Mouse (Mus musculus): ENCODE measurements around the gene Pip5k1b. TPM values are rescaled to one million over a fixed set of nuclear protein-coding genes. Genes with fewer than 3 reads are reported as not detected.
A peak's percentile ranks its signal among the peaks of the same experiment; 100 is the strongest.

Gene Pip5k1b
- total RNA-seq, 2 experiments from 2014 or later, result 37.0 to 40.3 TPM

GRCm38 (mm10) chr19:24543386-24544350 lies 12.0 kb downstream of the Pip5k1b start:
- DNase-seq (ENCODE audit: low spot score in 2 of 2), result no peak

- DNase-seq (ENCODE audit: low spot score in 2 of 2), result no peak
These were observed 13.4 kb downstream of the Pip5k1b start for GRCm38 (mm10) chr19:24542293-24542675.

- DNase-seq (ENCODE audit: low spot score in 2 of 2), result no peak
These were observed 13.9 kb downstream of the Pip5k1b start for GRCm38 (mm10) chr19:24541669-24542292.

- no peak for DNase-seq (ENCODE audit: low spot score in 2 of 2)
These were observed 14.6 kb downstream of the Pip5k1b start for GRCm38 (mm10) chr19:24540952-24541668.

GRCm38 (mm10) chr19:24539041-24539440 lies 16.6 kb downstream of the Pip5k1b start:
- DNase-seq (ENCODE audit: low spot score in 2 of 2), result no peak

- no peak for DNase-seq (ENCODE audit: low spot score in 2 of 2)
These were observed 17.5 kb downstream of the Pip5k1b start for GRCm38 (mm10) chr19:24538181-24538580.

- no peak for DNase-seq (ENCODE audit: low spot score in 2 of 2)
These were observed 18.0 kb downstream of the Pip5k1b start for GRCm38 (mm10) chr19:24537691-24538090.

GRCm38 (mm10) chr19:24536920-24537319 lies 18.8 kb downstream of the Pip5k1b start:
- no peak for DNase-seq (ENCODE audit: low spot score in 2 of 2)

GRCm38 (mm10) chr19:24536280-24536679 lies 19.4 kb downstream of the Pip5k1b start:
- DNase-seq (ENCODE audit: low spot score in 2 of 2), result no peak

GRCm38 (mm10) chr19:24535161-24535560 lies 20.5 kb downstream of the Pip5k1b start:
- no peak for DNase-seq (ENCODE audit: low spot score in 2 of 2)

- no peak for DNase-seq (ENCODE audit: low spot score in 2 of 2)
These were observed 20.9 kb downstream of the Pip5k1b start for GRCm38 (mm10) chr19:24534733-24535132.

GRCm38 (mm10) chr19:24528910-24529561 lies 26.6 kb downstream of the Pip5k1b start:
- DNase-seq (ENCODE audit: low spot score in 2 of 2), result no peak

- no peak for DNase-seq (ENCODE audit: low spot score in 2 of 2)
These were observed 27.4 kb downstream of the Pip5k1b start for GRCm38 (mm10) chr19:24528129-24528730.

GRCm38 (mm10) chr19:24527613-24527948 lies 28.1 kb downstream of the Pip5k1b start:
- DNase-seq (ENCODE audit: low spot score in 2 of 2), result no peak

- DNase-seq (ENCODE audit: low spot score in 2 of 2), result no peak
These were observed 28.7 kb downstream of the Pip5k1b start for GRCm38 (mm10) chr19:24526731-24527612.

GRCm38 (mm10) chr19:24523476-24524313 lies 32.0 kb downstream of the Pip5k1b start:
- DNase-seq (ENCODE audit: low spot score in 2 of 2), result peak; percentile 57 to 78

- DNase-seq (ENCODE audit: low spot score in 2 of 2), result no peak
These were observed 33.7 kb downstream of the Pip5k1b start for GRCm38 (mm10) chr19:24521997-24522396.

GRCm38 (mm10) chr19:24521146-24521545 lies 34.5 kb downstream of the Pip5k1b start:
- DNase-seq (ENCODE audit: low spot score in 2 of 2), result no peak
